Mouse (Mus musculus) thymus, adult 2 months (tissue): ENCODE data around the gene Gm5148. TPM values are rescaled to one million over a fixed set of nuclear protein-coding genes. Genes with fewer than 3 reads are reported as not detected.

Source experiments
- DNase-seq: peaks from one replicate; pipeline ENCODE4 v3.0.0; 2021
- H3K27ac ChIP-seq: fragments of 200-500 bp; 2 replicates; pipeline ENCODE4 v1.5.1; 2012; ENCODE audit warnings: low read length, control low read depth; ENCODE audit not compliant: control insufficient read depth, insufficient read depth
- H3K27me3 ChIP-seq: fragments of 200-500 bp; 2 replicates; pipeline ENCODE4 v1.6.1; 2012; ENCODE audit warnings: mild to moderate bottlenecking, low read length, moderate library complexity, mixed read lengths; ENCODE audit not compliant: control insufficient read depth, insufficient read depth
- H3K36me3 ChIP-seq: fragments of 200-500 bp; 2 replicates; pipeline ENCODE4 v1.6.1; 2012; ENCODE audit warnings: mild to moderate bottlenecking, low read length, moderate library complexity; ENCODE audit not compliant: control insufficient read depth, insufficient read depth
- H3K4me1 ChIP-seq: fragments of 200-500 bp; replicated peaks from 2 replicates; pipeline ENCODE4 v1.6.1; 2012; ENCODE audit warnings: low read length; ENCODE audit not compliant: control insufficient read depth, insufficient read depth
- H3K4me3 ChIP-seq: fragments of 200-500 bp; 2 replicates; pipeline ENCODE4 v1.5.1; 2012; ENCODE audit warnings: mild to moderate bottlenecking, low read length, control low read depth, moderate library complexity; ENCODE audit not compliant: control insufficient read depth, insufficient read depth
- CTCF ChIP-seq: fragments of 200-500 bp; IDR thresholded peaks from 2 replicates; pipeline ENCODE4 v1.5.1; 2012; ENCODE audit warnings: mild to moderate bottlenecking, control low read depth, low read length, moderate library complexity, borderline replicate concordance; ENCODE audit not compliant: control insufficient read depth, poor library complexity, insufficient read depth; ENCODE audit errors: extremely low read depth
- POLR2A ChIP-seq: fragments of 200-500 bp; IDR thresholded peaks from 2 replicates; pipeline ENCODE4 v1.6.1; 2012; ENCODE audit warnings: mild to moderate bottlenecking, low read length, control low read depth, moderate library complexity; ENCODE audit not compliant: control insufficient read depth, poor library complexity, insufficient read depth; ENCODE audit errors: extremely low read depth
- WGBS: fragments of 180-500 bp; shearing (Covaris S2); methylation state at CpG from one replicate; pipeline ENCODE4 v1.1.7; 2018; 5-methylcytosine and 5-hydroxymethylcytosine counted together
- polyA plus RNA-seq: library from polyadenylated mRNA; depleted of rRNA; stranded (reverse); fragments of >200 nt; gene quantifications from 2 replicates; pipeline ENCODE4 v1.2.3, GENCODE M21; 2012

Gm5148 gene
- polyA plus RNA-seq, 1 experiment = 1.5 TPM

DNA sequence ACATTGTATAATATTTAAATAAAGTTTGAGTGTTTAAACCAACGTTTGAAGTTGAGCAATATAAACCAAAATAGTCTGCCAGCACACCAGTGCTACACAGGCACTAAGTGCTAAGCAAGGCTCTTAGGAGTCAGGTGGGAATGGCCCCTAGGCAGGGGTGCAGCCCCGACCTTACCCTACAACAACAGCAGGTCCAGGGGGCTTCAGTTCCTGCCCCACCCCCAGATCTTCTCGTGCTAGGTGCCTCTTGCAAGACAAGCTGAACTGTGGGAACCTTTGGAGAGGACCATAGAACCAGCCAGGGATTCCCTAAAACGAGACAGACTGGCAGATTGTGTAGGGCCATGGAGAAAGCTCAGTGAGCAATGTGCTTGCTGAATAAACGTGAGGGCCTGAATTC lies 3.1 kb upstream of the Gm5148 start:
- Histone ChIP-seq H3K27ac (no peak overlapping the region), H3K4me1 (peaks cover 19% of the 10 kb centered on the region), H3K4me3 (no peak overlapping the region), H3K36me3 (no peaks in the 10 kb centered on the region), H3K27me3 (no peaks in the 10 kb centered on the region)
- TF ChIP-seq POLR2A = no peak
- TF ChIP-seq CTCF = no peak
- DNase-seq = no peak
- 74% methylated on average over 5 of the region's 5 CpGs for WGBS

DNA sequence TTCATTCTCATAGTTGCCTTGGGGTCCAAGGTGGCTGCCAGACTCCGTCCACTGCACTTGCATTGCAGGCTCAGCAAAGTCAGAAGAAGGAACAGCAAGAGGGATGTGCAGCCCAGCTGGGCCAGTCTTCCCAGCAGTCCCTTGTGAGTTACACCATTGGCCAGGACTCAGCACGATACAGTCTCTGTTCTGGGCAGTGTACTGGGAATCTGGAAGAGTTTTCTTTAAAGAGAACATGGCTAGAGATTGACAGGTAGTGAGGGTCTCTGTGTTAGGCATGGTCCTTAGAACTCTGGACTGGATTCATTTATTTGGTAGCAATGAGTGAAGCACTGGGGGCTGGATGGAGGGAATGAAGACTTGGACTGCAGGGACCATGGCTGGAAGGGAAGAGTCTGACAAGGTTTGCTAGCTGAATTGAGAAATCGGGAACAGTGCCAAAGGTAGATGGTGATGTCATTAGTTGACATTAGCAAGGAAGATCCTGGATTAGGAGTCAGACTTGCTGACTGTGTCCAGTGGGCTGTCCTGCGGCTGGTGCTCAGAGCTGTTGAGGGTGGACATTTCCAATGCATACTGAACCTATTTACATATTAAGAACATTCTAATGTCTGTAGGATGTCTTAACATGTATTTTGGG lies 2.3 kb upstream of the Gm5148 start:
- H3K4me1 ChIP-seq = peaks cover 19% of the 10 kb centered on the region
- DNase-seq = no peak
- WGBS = 95% methylated on average over 4 of the region's 4 CpGs

DNA sequence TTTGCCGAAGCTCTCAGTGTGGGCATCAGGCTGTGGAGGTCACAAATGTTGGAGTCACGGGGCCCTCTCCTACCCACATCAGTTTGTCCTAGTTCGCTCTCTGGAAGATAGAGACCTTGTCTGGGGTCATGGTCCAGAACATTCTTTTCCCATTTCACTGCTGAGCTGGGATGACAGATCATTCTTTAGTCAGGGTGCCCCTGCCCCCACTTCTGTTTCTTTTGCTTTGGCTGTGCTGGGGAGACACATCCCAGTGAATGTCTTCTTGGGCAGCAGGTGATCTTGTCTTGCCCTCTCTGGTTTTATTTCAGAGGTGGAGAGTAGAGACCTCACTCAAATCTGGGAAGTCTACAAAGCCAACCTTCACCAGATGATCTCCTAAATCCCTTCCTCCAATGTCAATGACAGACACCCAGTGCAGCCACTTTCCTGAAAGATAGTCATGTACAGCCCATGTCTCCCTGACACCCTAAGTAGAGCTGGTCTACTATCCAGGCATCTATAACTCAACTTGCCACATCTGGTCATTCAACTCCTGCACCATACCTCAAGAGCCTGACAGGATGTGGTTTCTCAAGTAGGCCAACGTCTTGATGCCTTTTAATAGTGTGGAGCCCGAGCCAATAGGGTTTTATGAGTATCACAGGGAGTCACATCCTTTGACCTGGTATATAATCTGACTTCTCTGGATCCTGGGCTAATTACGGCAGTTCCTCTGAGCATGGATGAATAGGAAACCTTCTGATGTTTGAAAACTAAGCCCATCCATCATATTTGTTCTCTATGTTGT lies 851 bp upstream of the Gm5148 start:
- TF ChIP-seq POLR2A (no peak), CTCF (no peak)
- DNase-seq = no peak
- no peak overlapping the region for H3K27ac ChIP-seq
- no peaks in the 10 kb centered on the region for H3K27me3 ChIP-seq
- H3K36me3 ChIP-seq = no peaks in the 10 kb centered on the region
- H3K4me3 ChIP-seq = no peak overlapping the region
- peaks cover 19% of the 10 kb centered on the region for H3K4me1 ChIP-seq
- 61% methylated on average over 6 of the region's 6 CpGs for WGBS

More for the DNA sequence above, 2.3 kb upstream of the Gm5148 start:
- H3K27ac ChIP-seq = no peak overlapping the region
- H3K27me3 ChIP-seq = no peaks in the 10 kb centered on the region
- TF ChIP-seq POLR2A = no peak
- TF ChIP-seq CTCF = no peak
- H3K36me3 ChIP-seq = no peaks in the 10 kb centered on the region
- H3K4me3 ChIP-seq = no peak overlapping the region

DNA sequence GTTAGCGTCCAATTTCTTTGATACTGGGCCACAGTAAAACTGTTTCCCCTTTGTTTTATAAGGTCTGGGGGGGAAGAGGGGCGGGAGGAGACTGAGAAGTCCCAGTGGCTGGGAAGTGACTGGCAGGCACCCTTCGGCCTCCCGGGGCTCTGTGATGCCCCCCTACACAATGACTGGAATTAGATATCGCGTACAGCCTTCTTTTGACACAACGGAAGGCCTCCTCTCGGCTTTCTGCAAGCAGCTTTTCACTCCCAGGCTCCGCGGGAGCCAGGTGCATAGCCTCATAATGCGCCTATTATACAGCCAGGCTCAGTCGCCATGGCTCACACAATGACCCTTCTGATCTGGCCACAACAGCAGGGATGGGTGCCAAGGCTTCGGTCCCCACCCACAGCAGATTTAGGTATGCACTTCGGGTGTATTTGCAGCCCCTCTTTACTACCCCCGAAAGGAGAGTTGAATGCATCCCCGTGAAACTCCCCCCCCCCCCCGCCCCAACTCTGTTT lies 574 bp downstream of the Gm5148 start:
- WGBS = 7% methylated on average over 17 of the region's 17 CpGs
- no peak for TF ChIP-seq POLR2A
- TF ChIP-seq CTCF = no peak
- H3K36me3 ChIP-seq = no peaks in the 10 kb centered on the region
- H3K27me3 ChIP-seq = no peaks in the 10 kb centered on the region
- H3K4me1 ChIP-seq = peaks cover 18% of the 10 kb centered on the region
- peak overlapping the region; percentile 56 for H3K4me3 ChIP-seq
- no peak for DNase-seq
- no peak overlapping the region for H3K27ac ChIP-seq

DNA sequence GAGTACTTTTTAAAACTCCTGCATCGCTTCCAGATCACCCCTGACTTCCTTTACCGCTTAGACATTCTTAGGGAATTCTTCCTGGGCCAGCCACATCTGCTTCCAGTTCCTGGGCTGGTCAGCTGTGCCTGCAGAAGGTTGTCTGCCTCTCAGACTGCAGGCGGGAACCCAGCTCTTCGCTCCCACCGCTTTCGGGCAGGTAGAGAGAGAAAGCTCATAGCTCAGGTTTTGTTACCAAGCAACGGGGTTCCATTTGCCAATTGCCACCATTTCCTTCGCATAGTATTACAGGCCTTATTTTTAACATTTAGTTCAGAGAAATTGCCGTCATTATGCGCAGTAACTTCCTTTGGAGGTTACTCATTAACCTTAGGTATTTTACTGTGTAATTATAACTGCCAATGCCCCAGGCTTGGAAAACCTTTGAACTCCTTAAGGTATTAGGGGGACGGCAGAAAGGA lies 1.2 kb downstream of the Gm5148 start:
- Histone ChIP-seq H3K36me3 (no peaks in the 10 kb centered on the region), H3K27ac (no peak overlapping the region), H3K4me1 (peaks cover 17% of the 10 kb centered on the region), H3K27me3 (no peaks in the 10 kb centered on the region), H3K4me3 (no peak overlapping the region)
- no peak for DNase-seq
- no peak for TF ChIP-seq POLR2A
- no peak for TF ChIP-seq CTCF
- 72% methylated on average over 11 of the region's 11 CpGs for WGBS

DNA sequence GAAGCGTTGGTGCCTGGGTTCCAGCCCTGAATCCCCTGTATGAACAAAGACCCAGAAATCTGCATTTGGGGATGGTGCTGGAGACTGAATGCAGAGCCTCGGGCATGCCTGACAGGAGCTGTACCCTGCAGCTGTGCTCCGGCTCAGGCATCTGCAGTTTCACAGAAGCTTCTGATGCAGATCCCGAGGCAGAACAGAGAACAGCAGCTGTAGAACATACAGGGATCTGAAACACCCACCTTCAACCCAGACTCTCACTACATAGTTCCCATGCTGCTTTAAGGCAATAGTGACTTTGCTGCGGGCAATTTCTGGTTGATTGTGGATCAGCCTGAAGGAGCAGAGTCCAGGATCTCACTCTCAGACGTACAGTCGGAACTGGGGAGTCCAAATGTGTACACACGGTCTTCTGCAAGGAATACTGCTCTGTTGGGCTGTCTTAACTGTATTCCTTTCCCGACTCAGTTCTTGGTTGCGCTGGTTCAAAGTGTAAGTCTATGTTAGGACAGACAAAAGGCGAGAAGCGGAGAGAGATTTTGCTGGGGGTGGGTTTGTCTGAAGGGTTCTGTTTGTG lies 1.7 kb downstream of the Gm5148 start:
- Histone ChIP-seq H3K27ac (no peak overlapping the region), H3K27me3 (no peaks in the 10 kb centered on the region), H3K36me3 (no peaks in the 10 kb centered on the region), H3K4me1 (peaks cover 17% of the 10 kb centered on the region), H3K4me3 (no peak overlapping the region)
- no peak for DNase-seq
- WGBS = 90% methylated on average over 12 of the region's 12 CpGs
- TF ChIP-seq POLR2A (no peak), CTCF (no peak)
